Mouse (Mus musculus): ENCODE measurements at regions not wholly inside any gene's neighbourhood (a gene's known extent, or its start where the extent isn't known, plus 50 kb on each side); places are given as distances from the start of the nearest gene placed in this dataset.

- H3K27ac ChIP-seq (ENCODE audit: low read depth, low read length): no peak overlapping the region
- H3K27me3 ChIP-seq (replicated peaks; ENCODE audit: control insufficient read depth, insufficient read depth, low read length): no peaks in the 10 kb centered on the region
- DNase-seq (ENCODE audit: low spot score) (no peak), ATAC-seq (replicated peaks; ENCODE audit: low FRiP score) (no peak)
- no peaks in the 10 kb centered on the region for H3K9me3 ChIP-seq (ENCODE audit: control insufficient read depth, low read length)
- H3K4me2 ChIP-seq: no peak overlapping the region
- no peak overlapping the region for H3K4me3 ChIP-seq (ENCODE audit: low read depth, low read length)
- H3K36me3 ChIP-seq (ENCODE audit: control insufficient read depth, insufficient read depth, low read length): no peaks in the 10 kb centered on the region
- no peak overlapping the region for H3K9ac ChIP-seq (ENCODE audit: low read depth, low read length)
- no peaks in the 10 kb centered on the region for H3K4me1 ChIP-seq (replicated peaks; ENCODE audit: control insufficient read depth, insufficient read depth, low read length)
- WGBS: 75% methylated on average over 1 of the region's 1 CpGs
Measured at GRCm38 (mm10) chr1:35673992-35674391, 394.2 kb upstream of the Hs6st1 start.

- 80% methylated on average over 8 of the region's 8 CpGs for WGBS
- no peak overlapping the region for H3K4me3 ChIP-seq (ENCODE audit: low read depth, low read length)
- H3K27ac ChIP-seq (ENCODE audit: low read depth, low read length): no peak overlapping the region
- H3K4me1 ChIP-seq (replicated peaks; ENCODE audit: control insufficient read depth, insufficient read depth, low read length): no peaks in the 10 kb centered on the region
- no peak overlapping the region for H3K9ac ChIP-seq (ENCODE audit: low read depth, low read length)
- no peak overlapping the region for H3K4me2 ChIP-seq
- H3K36me3 ChIP-seq (ENCODE audit: control insufficient read depth, insufficient read depth, low read length): no peaks in the 10 kb centered on the region
- DNase-seq (ENCODE audit: low spot score) (no peak), ATAC-seq (replicated peaks; ENCODE audit: low FRiP score) (no peak)
- H3K9me3 ChIP-seq (ENCODE audit: control insufficient read depth, low read length): no peaks in the 10 kb centered on the region
- H3K27me3 ChIP-seq (replicated peaks; ENCODE audit: control insufficient read depth, insufficient read depth, low read length): no peaks in the 10 kb centered on the region
Measured at GRCm38 (mm10) chr1:35682511-35682949, 385.7 kb upstream of the Hs6st1 start.

- no peaks in the 10 kb centered on the region for H3K4me1 ChIP-seq (replicated peaks; ENCODE audit: control insufficient read depth, insufficient read depth, low read length)
- WGBS: 54% methylated on average over 6 of the region's 6 CpGs
Measured at GRCm38 (mm10) chr1:35685651-35686050, 382.5 kb upstream of the Hs6st1 start.

GRCm38 (mm10) chr1:35694349-35694748 lies 373.9 kb upstream of the Hs6st1 start:
- H3K27me3 ChIP-seq (replicated peaks; ENCODE audit: control insufficient read depth, insufficient read depth, low read length): no peaks in the 10 kb centered on the region
- no peak for DNase-seq (ENCODE audit: low spot score)
- H3K9me3 ChIP-seq (ENCODE audit: control insufficient read depth, low read length): no peaks in the 10 kb centered on the region
- H3K36me3 ChIP-seq (ENCODE audit: control insufficient read depth, insufficient read depth, low read length): no peaks in the 10 kb centered on the region
- H3K4me1 ChIP-seq (replicated peaks; ENCODE audit: control insufficient read depth, insufficient read depth, low read length): no peaks in the 10 kb centered on the region
- no peak overlapping the region for H3K9ac ChIP-seq (ENCODE audit: low read depth, low read length)
- no peak overlapping the region for H3K27ac ChIP-seq (ENCODE audit: low read depth, low read length)
- WGBS: 62% methylated on average over 3 of the region's 3 CpGs
- no peak overlapping the region for H3K4me2 ChIP-seq
- ATAC-seq (replicated peaks; ENCODE audit: low FRiP score): no peak
- no peak overlapping the region for H3K4me3 ChIP-seq (ENCODE audit: low read depth, low read length)

More at GRCm38 (mm10) chr1:35685651-35686050, 382.5 kb upstream of the Hs6st1 start:
- no peaks in the 10 kb centered on the region for H3K36me3 ChIP-seq (ENCODE audit: control insufficient read depth, insufficient read depth, low read length)
- DNase-seq (ENCODE audit: low spot score) (no peak), ATAC-seq (replicated peaks; ENCODE audit: low FRiP score) (no peak)
- H3K4me3 ChIP-seq (ENCODE audit: low read depth, low read length): no peak overlapping the region
- H3K27me3 ChIP-seq (replicated peaks; ENCODE audit: control insufficient read depth, insufficient read depth, low read length): no peaks in the 10 kb centered on the region
- no peaks in the 10 kb centered on the region for H3K9me3 ChIP-seq (ENCODE audit: control insufficient read depth, low read length)
- no peak overlapping the region for H3K9ac ChIP-seq (ENCODE audit: low read depth, low read length)
- no peak overlapping the region for H3K4me2 ChIP-seq
- H3K27ac ChIP-seq (ENCODE audit: low read depth, low read length): no peak overlapping the region

GRCm38 (mm10) chr1:35694775-35695591 lies 373.2 kb upstream of the Hs6st1 start:
- WGBS: 71% methylated on average over 15 of the region's 15 CpGs
- Histone ChIP-seq H3K27ac (ENCODE audit: low read depth, low read length) (no peak overlapping the region), H3K9ac (ENCODE audit: low read depth, low read length) (no peak overlapping the region), H3K4me3 (ENCODE audit: low read depth, low read length) (no peak overlapping the region), H3K4me1 (replicated peaks; ENCODE audit: control insufficient read depth, insufficient read depth, low read length) (no peaks in the 10 kb centered on the region), H3K4me2 (no peak overlapping the region), H3K27me3 (replicated peaks; ENCODE audit: control insufficient read depth, insufficient read depth, low read length) (no peaks in the 10 kb centered on the region), H3K36me3 (ENCODE audit: control insufficient read depth, insufficient read depth, low read length) (no peaks in the 10 kb centered on the region), H3K9me3 (ENCODE audit: control insufficient read depth, low read length) (no peaks in the 10 kb centered on the region)
- DNase-seq (ENCODE audit: low spot score): peak; percentile 22
- ATAC-seq (replicated peaks; ENCODE audit: low FRiP score): no peak

GRCm38 (mm10) chr1:35697218-35697617 lies 371.0 kb upstream of the Hs6st1 start:
- Histone ChIP-seq H3K9ac (ENCODE audit: low read depth, low read length) (no peak overlapping the region), H3K27ac (ENCODE audit: low read depth, low read length) (no peak overlapping the region), H3K9me3 (ENCODE audit: control insufficient read depth, low read length) (no peaks in the 10 kb centered on the region), H3K36me3 (ENCODE audit: control insufficient read depth, insufficient read depth, low read length) (no peaks in the 10 kb centered on the region), H3K4me3 (ENCODE audit: low read depth, low read length) (no peak overlapping the region), H3K4me2 (no peak overlapping the region), H3K4me1 (replicated peaks; ENCODE audit: control insufficient read depth, insufficient read depth, low read length) (no peaks in the 10 kb centered on the region), H3K27me3 (replicated peaks; ENCODE audit: control insufficient read depth, insufficient read depth, low read length) (no peaks in the 10 kb centered on the region)
- no peak for DNase-seq (ENCODE audit: low spot score)
- 40% methylated on average over 4 of the region's 4 CpGs for WGBS
- ATAC-seq (replicated peaks; ENCODE audit: low FRiP score): no peak

- no peaks in the 10 kb centered on the region for H3K36me3 ChIP-seq (ENCODE audit: control insufficient read depth, insufficient read depth, low read length)
- H3K27me3 ChIP-seq (replicated peaks; ENCODE audit: control insufficient read depth, insufficient read depth, low read length): no peaks in the 10 kb centered on the region
- no peak overlapping the region for H3K4me3 ChIP-seq (ENCODE audit: low read depth, low read length)
- ATAC-seq (replicated peaks; ENCODE audit: low FRiP score): no peak
- 29% methylated on average over 10 of the region's 10 CpGs for WGBS
- no peak for DNase-seq (ENCODE audit: low spot score)
- H3K9me3 ChIP-seq (ENCODE audit: control insufficient read depth, low read length): no peaks in the 10 kb centered on the region
- H3K4me1 ChIP-seq (replicated peaks; ENCODE audit: control insufficient read depth, insufficient read depth, low read length): no peaks in the 10 kb centered on the region
- no peak overlapping the region for H3K9ac ChIP-seq (ENCODE audit: low read depth, low read length)
- no peak overlapping the region for H3K4me2 ChIP-seq
- no peak overlapping the region for H3K27ac ChIP-seq (ENCODE audit: low read depth, low read length)
Measured at GRCm38 (mm10) chr1:35697834-35698500, 370.2 kb upstream of the Hs6st1 start.

- Histone ChIP-seq H3K9ac (ENCODE audit: low read depth, low read length) (no peak overlapping the region), H3K4me3 (ENCODE audit: low read depth, low read length) (no peak overlapping the region), H3K4me2 (no peak overlapping the region), H3K27me3 (replicated peaks; ENCODE audit: control insufficient read depth, insufficient read depth, low read length) (no peaks in the 10 kb centered on the region), H3K36me3 (ENCODE audit: control insufficient read depth, insufficient read depth, low read length) (no peaks in the 10 kb centered on the region), H3K9me3 (ENCODE audit: control insufficient read depth, low read length) (no peaks in the 10 kb centered on the region), H3K4me1 (replicated peaks; ENCODE audit: control insufficient read depth, insufficient read depth, low read length) (no peaks in the 10 kb centered on the region), H3K27ac (ENCODE audit: low read depth, low read length) (no peak overlapping the region)
- DNase-seq (ENCODE audit: low spot score) (no peak), ATAC-seq (replicated peaks; ENCODE audit: low FRiP score) (no peak)
- WGBS: 46% methylated on average over 1 of the region's 1 CpGs
Measured at GRCm38 (mm10) chr1:35702585-35702984, 365.6 kb upstream of the Hs6st1 start.

- Histone ChIP-seq H3K4me1 (replicated peaks; ENCODE audit: control insufficient read depth, insufficient read depth, low read length) (no peaks in the 10 kb centered on the region), H3K36me3 (ENCODE audit: control insufficient read depth, insufficient read depth, low read length) (no peaks in the 10 kb centered on the region), H3K9me3 (ENCODE audit: control insufficient read depth, low read length) (no peaks in the 10 kb centered on the region), H3K4me2 (no peak overlapping the region), H3K9ac (ENCODE audit: low read depth, low read length) (no peak overlapping the region), H3K27ac (ENCODE audit: low read depth, low read length) (no peak overlapping the region), H3K27me3 (replicated peaks; ENCODE audit: control insufficient read depth, insufficient read depth, low read length) (no peaks in the 10 kb centered on the region), H3K4me3 (ENCODE audit: low read depth, low read length) (no peak overlapping the region)
- 71% methylated on average over 6 of the region's 6 CpGs for WGBS
- ATAC-seq (replicated peaks; ENCODE audit: low FRiP score) (no peak), DNase-seq (ENCODE audit: low spot score) (no peak)
Measured at GRCm38 (mm10) chr1:35706336-35706735, 361.9 kb upstream of the Hs6st1 start.
